Mouse (Mus musculus) left cerebral cortex, adult 18-20 months (tissue): ENCODE measurements around the gene Hist1h3f. TPM values are rescaled to one million over a fixed set of nuclear protein-coding genes. Genes with fewer than 3 reads are reported as not detected.

Source experiments
- DNase-seq, 2 experiments: peaks; one replicate each; pipeline ENCODE4 v3.0.0; 2021 to 2022; ENCODE audit warnings: low spot score in 2 of 2, mixed read lengths in 1 of 2
- long read RNA-seq, 2 experiments: library from polyadenylated mRNA; stranded (forward); transcript quantifications; one replicate each; pipeline ENCODE4 v2.0.0; 2021
- total RNA-seq, 2 experiments: library from RNA; stranded (reverse); gene quantifications; 2 replicates each; pipeline ENCODE4 v1.2.3; 2021

The Hist1h3f gene
- total RNA-seq, result 10 to 100 TPM; 16.3 to 17.0 TPM
- long read RNA-seq, experiment 1, result 0 reads
- long read RNA-seq, experiment 2, result 0 reads

DNA sequence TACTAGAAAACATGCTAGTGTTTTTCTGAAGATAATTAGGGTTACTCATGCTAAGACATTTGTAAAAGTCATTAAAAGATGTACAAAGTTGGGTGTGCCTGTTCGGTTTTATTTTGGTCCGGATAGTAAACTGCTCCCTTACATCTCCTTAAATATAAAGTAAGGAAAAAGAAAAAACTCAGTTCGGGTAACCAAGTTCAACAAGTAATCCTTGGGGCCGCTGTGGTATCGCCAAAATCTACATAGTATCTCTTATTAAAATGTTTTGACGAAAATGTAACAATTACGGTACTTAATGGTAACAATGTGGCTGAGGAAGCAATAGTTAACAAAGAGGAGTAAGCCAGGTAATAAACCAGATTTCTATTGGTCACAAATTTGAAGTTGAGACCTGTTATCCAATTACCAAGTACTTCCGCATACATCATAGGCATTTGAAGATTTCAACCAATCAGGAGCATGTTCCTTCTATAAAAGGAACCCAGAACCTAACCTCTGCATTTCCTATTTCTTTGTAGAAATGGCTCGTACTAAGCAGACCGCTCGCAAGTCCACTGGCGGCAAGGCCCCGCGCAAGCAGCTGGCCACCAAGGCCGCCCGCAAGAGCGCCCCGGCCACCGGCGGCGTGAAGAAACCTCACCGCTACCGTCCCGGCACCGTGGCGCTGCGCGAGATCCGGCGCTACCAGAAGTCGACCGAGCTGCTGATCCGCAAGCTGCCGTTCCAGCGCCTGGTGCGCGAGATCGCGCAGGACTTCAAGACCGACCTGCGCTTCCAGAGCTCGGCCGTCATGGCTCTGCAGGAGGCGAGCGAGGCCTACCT lies at the start of gene Hist1h3f:
Hist1h3f (plus strand) TSS at position 88 of the 822 bp plus-strand sequence.
- DNase-seq, result peak; percentile 59 to 66

DNA sequence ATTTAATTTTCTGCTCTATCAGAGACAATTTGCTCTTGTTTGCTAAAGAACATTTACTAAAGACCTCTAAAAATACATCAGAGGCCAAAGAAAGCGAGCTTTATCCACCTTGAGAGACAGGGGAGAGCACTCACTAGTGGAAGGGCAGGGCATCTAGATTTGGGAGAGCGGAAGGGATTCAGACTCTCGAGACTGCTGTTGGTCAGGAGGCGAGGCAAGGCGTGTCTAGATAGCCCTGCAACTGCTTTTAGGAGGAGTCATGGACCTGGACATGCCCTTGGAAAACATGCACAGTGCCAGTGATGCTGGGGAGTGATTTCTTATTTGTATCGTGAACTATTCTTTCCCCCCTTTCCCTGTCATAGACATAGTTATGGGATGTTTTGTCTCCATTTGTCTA lies 48.3 kb upstream of the Hist1h3f start:
- no peak for DNase-seq

DNA sequence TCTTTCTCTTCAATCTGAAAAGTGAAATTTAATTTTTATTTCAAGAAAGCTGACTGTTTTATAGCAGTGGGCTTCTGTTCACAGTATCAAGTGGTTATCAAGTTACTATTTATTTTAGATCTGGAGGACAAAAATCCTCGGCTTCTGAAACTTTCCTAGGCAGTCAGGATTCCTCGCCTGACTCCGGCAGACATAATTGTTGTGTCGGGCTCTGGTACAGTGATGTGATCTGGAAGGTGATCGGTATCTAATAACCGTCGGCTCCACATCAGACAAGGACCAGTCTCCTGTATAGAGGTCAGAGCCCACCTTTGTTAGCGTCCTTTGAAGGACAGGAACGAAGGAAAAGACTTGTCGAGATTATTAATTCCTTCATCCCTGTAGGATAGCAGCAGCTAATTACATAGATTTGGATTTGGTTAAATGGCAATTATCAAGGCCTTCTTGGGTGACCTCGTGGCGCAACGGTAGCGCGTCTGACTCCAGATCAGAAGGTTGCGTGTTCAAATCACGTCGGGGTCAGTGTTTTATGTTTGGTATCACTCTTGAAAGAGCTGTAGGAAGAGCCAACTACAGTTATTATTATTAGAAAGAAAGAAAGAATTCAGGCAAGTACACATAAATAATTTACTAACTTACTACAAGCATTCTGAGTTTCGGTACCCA lies 46.1 kb upstream of the Hist1h3f start:
- DNase-seq, result peak in 1 of 2 experiments; percentile 39

DNA sequence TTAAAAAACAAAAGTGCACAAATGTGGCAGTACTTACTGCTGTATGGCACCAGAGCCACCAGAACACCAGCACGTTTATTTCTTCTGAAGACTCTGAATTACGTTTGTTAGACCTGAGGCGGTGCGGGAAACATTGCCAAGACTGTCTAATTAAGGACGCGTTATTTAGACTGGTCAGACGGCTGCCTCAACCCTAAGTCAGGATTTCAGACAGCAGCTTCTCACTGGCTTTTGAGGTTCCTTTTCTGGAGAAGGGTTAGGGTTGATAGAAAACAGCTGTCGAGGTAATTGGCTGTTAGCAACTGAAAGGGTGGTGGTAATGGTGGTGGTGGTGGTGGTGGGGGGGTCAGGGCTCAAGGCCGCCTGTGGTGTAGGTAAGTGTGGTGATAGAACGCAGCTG lies 45.2 kb upstream of the Hist1h3f start:
- DNase-seq, result no peak

DNA sequence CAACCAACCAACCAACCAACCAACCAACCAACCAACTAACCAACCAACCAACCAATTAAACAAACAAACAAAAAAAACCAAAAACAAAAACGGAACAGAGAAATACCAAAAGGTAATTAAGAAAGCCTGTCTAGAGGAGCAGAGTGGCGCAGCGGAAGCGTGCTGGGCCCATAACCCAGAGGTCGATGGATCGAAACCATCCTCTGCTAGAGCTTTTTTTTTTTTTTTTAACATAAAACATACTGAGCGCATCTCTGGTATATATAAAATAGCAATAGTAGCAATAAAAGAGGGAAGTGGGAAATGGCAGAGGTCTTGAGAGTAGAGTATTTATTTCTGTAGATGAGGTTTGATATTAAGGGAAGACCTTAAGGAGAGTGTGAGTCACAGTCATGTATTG lies 43.9 kb upstream of the Hist1h3f start:
- no peak for DNase-seq

DNA sequence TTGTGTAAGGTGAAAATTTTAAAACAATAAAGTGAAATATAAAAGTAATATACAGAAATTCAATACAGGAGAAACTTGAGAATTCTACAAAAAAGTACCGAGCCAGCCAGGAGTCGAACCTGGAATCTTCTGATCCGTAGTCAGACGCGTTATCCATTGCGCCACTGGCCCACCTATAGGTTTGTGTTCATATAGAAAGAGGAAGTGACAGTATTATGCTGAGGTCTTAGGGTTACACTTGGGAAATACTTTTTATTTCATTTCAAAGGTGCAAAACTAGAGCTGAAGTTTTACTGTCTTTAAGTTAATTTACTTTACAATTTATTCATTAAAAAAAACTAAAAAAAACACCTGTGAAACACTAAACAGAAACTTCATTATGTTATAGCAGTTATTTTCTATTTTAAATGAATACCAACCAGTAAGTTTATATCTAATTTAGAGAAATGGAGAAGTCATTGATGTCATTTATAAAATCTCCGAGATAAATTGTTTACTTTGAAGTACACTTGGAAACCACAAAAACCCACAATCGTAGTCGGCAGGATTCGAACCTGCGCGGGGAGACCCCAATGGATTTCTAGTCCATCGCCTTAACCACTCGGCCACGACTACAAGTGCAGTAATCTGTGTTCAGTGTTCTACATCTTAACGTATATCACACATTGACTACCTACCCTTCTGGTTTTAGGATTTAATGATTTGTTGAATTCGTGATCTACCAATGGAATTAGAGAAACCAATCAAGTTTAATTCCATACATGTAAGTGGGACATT lies 43.2 kb upstream of the Hist1h3f start:
- DNase-seq, result peak; percentile 73 to 80

DNA sequence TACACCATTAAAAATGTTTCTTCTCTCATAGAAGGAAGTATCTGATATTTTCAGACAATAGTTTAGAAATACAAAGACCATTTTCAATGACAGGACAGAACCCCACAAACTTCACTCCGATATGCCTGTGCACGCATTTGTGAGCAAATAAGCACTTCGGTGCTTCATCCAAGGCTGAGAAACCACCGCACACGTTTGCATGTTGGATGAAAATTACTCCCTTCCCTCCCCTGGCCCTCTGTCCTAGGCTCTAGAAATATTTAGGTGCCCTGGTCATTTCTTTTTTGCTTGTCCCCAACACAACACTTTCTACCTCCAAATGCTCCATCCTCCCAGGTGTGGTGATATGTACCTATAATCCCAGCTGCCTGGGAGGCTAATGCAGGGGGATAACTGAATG lies 42.3 kb upstream of the Hist1h3f start:
- no peak for DNase-seq

DNA sequence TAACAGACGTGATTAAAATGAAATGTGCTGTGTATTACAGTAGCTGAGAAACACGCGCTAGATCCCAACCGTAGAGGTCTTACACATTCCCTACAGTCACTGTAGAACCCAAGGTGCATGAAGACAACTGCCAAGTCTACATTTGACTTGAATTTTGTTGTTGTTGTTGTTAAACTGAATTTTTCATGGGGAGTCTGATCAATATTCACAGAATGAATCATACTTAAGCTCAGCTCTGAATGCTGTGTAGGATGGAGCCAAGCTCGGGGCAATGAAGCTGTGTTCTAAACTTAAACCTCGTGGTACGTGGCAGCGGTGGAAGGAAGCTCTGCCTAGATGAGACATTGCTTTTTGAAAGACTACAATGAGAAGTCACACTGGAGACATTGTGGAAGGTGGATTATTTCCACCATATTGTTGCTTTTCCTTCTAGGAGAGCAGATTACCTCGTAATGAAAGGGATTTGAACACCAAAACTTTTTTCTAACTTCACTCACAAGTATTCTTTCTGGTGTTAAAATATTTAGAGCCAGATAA lies 41.8 kb upstream of the Hist1h3f start:
- no peak for DNase-seq

DNA sequence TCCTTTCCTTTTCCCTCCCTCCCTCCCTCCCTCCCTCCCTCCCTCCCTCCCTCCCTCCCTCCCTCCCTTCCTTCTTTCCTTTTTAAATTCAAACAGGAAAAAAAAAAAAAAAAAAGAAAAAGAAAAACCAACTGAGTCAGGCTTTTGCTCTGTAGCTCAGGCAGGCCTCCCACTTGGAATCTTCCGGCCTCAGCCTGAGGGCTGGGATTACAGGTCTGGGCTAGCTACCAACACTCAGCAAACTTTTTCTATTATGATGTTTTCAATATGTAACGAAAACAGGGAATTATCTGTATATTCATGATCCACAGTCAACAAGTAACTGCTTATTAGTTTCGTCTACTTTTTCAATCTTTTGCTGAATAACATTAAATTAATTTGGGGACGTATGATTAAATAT lies 40.9 kb upstream of the Hist1h3f start:
- DNase-seq, result no peak

DNA sequence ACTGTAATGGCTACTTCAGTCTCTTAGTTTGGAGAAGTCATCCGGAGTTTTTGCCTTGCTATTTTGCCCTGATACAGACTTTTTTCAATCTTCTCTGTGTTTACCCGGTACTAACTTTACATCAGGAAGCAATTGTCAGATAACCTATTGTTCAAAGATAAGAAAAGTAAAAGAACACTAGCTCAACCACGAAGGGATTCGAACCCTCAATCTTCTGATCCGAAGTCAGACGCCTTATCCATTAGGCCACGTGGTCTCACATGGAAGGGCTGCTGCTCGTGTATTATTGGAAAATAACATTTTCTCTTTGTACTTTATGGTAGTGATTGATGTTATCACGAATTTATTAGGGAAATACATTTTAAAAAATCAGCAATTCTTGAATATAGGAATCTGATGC lies 40.1 kb upstream of the Hist1h3f start:
- DNase-seq, result peak; percentile 51 to 67

DNA sequence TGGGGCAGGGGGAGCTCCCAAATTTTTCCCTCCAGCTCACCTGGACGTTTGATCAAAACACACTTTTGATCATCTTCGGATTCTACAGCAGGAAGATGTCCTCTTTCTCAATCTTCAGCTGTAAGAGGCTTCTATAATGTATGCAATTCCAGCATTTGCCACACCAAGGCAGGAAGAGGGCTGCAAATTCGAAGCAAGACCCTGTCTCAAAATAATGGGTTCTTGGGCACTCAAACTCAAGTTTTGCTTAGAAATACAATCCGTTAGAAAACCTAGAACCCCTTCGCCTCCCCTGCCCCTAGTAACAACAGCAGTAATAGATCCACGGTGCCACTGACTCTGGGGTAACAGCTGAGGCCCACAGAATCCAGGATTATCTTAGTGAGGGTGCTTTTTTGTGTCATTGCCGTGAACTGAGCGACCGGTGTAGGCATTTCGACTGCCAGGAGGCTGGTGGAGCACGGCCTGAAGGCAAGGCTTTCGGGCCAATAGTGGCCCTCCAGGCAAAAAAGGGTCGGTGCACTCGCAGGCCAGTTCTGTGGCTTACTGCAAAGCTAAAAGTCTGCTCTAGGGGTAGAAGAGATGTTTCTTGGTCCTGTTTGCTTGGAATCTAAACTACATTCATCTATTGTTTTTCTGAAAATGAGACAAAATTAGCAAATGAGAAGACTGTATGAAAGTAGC lies 38.0 kb upstream of the Hist1h3f start:
- no peak for DNase-seq

DNA sequence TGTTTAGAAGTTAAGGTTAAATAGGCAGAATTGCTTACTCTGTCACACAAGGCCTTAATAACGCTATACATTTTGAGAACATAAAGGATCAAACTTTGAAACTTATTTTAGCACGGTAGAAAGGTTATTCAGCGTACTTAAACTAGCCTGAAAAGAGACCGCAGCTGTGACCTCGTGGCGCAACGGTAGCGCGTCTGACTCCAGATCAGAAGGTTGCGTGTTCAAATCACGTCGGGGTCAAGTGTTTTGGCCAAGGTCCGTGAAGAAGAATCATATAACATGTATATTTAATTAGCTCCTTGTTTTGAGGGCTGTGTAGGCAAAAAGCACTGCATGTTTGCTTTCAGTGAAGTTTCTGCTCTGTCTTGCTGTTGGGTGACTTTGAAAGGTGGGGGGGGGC lies 37.5 kb upstream of the Hist1h3f start:
- DNase-seq, result peak in 1 of 2 experiments; percentile 26

DNA sequence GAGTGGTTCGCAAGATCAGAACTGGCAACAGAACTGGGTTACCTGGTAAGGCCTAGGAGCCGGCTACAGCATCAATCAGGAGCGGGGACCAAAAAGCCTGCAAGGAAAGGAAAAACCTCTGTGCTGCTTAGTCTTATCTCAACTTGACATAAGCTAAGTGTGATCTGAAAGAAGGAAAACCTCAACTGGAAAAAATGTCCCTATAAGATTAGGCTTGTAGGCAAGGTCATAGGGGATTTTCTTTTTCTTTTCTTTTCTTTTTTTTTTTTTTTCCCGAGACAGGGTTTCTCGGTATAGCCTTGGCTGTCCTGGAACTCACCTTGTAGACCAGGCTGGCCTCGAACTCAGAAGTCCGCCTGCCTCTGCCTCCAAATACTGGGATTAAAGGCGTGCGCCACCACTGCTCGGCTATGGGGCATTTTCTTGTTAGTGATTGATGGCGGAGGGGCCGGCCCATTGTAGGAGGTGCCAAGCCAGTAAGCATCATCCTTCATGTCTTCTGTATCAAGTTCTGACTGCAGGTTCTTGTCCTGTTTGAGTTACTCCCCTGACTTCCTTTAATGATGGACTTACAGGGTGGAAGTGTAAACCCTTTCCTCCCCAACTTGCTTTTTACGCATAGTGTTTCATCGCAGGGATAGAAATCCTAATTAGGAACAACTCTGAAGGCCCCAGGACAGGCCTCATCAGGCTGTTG lies 36.9 kb upstream of the Hist1h3f start:
- DNase-seq, result no peak

DNA sequence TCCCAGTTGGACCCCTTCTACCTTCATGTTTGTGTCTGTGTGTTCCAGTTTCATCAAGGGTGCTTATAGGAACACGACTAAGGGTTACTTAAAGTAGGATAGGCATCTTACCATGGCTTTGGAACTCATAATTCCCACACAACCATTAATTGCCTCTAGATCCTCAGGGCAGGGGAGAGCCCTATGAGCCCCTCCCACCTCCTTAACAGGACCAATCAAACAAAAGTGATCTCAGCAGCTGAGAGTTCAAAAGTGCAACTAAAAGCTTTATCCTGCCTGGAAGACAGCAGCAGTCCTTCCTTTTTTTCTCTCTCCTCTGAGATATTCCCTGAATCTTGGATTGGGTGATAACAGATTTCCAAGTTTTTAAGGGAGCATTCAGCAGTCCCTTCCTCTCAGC lies 33.7 kb upstream of the Hist1h3f start:
- no peak for DNase-seq

DNA sequence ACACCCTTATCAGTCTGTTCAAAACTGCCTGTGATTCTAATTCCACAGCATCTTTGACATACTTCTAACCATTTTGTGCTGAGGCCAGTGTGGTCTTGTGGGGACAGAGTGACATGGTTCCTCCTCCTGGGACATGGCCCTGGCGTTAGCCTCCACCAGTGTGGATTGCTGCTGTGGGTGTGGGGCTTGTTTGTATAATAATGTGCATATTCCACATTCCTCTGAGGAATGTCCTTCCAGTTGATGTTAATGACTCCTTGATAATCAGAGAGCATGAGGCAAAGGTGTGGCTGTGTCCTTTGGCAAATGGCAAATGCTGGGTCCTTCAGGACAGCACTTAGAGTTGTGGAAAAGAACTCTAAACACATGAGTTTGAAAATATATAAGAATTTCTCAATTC lies 30.3 kb upstream of the Hist1h3f start:
- no peak for DNase-seq

DNA sequence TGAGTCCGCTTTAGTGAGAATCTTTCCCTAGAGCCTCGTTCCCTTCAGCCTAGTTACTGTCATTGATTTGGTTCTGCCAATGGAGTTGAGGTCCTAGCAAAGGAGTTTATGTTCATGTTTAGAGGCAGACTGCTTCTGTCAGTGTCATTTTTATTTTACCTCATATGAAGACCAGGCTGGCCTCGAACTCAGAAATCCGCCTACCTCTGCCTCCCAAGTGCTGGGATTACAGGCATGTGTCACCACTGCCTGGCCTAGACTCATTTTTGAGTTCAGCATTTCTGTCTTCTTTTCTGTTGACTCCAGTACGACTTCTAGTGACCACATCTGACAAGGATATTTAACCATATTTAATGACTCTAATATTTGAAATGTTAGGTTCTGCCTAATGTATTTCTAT lies 28.6 kb upstream of the Hist1h3f start:
- DNase-seq, result no peak

DNA sequence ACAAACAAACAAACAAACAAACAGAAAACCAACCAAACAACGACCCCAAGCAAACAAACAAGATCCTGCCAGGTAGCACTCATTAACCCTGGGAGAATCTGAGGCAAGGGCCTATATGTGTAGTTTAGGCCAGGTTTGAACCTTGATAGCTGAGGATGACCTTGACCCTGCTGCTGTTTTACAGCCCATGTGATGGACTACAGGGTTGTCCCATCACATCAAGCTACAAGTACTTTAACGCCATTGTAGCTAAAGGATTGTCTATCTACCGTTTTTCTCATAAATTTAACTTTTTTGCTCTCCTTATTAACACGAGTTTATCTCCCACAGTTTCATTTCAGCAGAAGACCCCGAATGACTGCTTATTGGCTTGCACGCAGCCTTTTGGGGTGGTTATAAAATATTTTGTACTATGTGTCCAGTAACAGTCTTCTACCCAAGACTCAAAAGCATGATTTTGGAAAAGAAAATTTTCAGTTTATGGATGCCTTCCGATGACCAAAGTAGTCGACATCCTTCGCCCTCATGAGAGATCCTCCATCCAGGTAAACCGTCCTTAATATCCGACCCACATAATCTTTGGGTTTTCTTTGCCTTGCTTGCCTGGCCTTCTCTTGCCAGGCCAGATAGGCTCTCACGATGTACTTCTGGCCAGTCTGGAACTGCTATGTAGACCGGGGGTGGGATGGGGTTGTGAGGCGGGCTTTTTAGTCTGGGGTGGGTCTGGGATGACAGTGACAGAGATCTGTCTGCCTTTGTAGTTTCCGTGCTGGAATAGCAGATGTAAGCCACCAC lies 27.8 kb upstream of the Hist1h3f start:
- DNase-seq, result no peak

DNA sequence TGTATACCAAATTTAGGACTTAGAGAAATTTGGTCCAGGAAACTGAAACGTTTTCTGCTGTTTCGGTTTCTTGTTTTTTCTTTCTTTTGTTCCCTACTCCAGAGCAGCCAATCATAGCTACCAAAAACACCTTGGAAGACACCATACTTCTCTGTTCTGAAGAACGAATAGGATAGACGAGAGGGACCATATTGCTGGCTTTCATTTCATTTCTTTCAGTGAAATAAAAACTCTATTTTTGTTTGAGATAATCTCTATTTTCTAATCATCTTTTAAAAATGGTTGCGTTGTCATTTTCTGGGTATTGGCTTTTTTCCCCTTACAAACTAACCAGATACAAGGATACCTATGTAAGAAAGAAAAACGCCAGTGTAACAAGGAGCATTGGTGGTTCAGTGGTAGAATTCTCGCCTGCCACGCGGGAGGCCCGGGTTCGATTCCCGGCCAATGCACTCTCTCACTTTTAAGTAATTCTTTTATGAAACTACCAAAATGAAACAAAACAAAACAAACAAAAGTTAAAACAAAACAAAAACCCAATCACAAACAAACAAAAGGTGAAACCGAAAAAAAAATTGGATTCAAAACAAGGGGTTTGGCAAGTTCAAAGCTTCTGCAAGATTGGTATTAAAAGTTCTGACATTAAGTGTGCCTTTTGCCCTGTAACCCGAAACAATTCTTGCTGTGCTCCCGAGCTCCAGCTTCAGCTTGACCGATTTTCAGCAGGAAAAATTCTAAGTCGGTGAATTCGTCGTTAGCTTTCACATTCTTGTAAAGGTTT lies 26.8 kb upstream of the Hist1h3f start:
- DNase-seq, result peak; percentile 76 to 78
